Mouse (Mus musculus): Measurements from ENCODE around the gene Gm10282. TPM values are rescaled to one million over a fixed set of nuclear protein-coding genes. Genes with fewer than 3 reads are reported as not detected.
A peak's percentile ranks its signal among the peaks of the same experiment; 100 is the strongest.

Gene Gm10282
- polyA plus RNA-seq, 1 experiment: 3.9 TPM

- H3K4me1 ChIP-seq (ENCODE audit: control insufficient read depth, insufficient read depth, low read length): no peaks in the 10 kb centered on the region; the same call in 1 of the 2 replicates
- no peak overlapping the region for H3K4me3 ChIP-seq (replicated peaks; ENCODE audit: insufficient read depth, low read depth, low read length)
- H3K27me3 ChIP-seq (ENCODE audit: control insufficient read depth, insufficient read depth, low read length): peaks cover 2% of the 10 kb centered on the region; the same call in 1 of the 2 replicates
- DNase-seq: no peak
- WGBS: 75% methylated on average over 5 of the region's 5 CpGs
- H3K27ac ChIP-seq (ENCODE audit: insufficient read depth, low read length): no peak overlapping the region
- TF ChIP-seq CTCF (IDR thresholded peaks at IDR 0.05; ENCODE audit: borderline replicate concordance, insufficient read depth, low read depth, low read length) (no peak), POLR2A (IDR thresholded peaks at IDR 0.05; ENCODE audit: borderline replicate concordance, insufficient read depth, low read length) (no peak)
These were observed 12.8 kb upstream of the Gm10282 start for GRCm38 (mm10) chr8:72317741-72318301.

GRCm38 (mm10) chr8:72316053-72316695 lies 11.1 kb upstream of the Gm10282 start:
- TF ChIP-seq CTCF (IDR thresholded peaks at IDR 0.05; ENCODE audit: borderline replicate concordance, insufficient read depth, low read depth, low read length) (no peak), POLR2A (IDR thresholded peaks at IDR 0.05; ENCODE audit: borderline replicate concordance, insufficient read depth, low read length) (no peak)
- no peak overlapping the region for H3K4me3 ChIP-seq (replicated peaks; ENCODE audit: insufficient read depth, low read depth, low read length)
- no peak for DNase-seq
- no peak overlapping the region for H3K27ac ChIP-seq (ENCODE audit: insufficient read depth, low read length)
- H3K27me3 ChIP-seq (ENCODE audit: control insufficient read depth, insufficient read depth, low read length): peaks cover 2% of the 10 kb centered on the region; the same call in 1 of the 2 replicates
- H3K4me1 ChIP-seq (ENCODE audit: control insufficient read depth, insufficient read depth, low read length): peaks cover 5% of the 10 kb centered on the region
- WGBS: 71% methylated on average over 10 of the region's 10 CpGs

GRCm38 (mm10) chr8:72312926-72313518 lies 8.0 kb upstream of the Gm10282 start:
- no peak overlapping the region for H3K4me3 ChIP-seq (replicated peaks; ENCODE audit: insufficient read depth, low read depth, low read length)
- H3K27me3 ChIP-seq (ENCODE audit: control insufficient read depth, insufficient read depth, low read length): no peaks in the 10 kb centered on the region
- no peak overlapping the region for H3K27ac ChIP-seq (ENCODE audit: insufficient read depth, low read length)
- 93% methylated on average over 3 of the region's 3 CpGs for WGBS
- peaks cover 7% of the 10 kb centered on the region for H3K4me1 ChIP-seq (ENCODE audit: control insufficient read depth, insufficient read depth, low read length)
- no peak for DNase-seq
- TF ChIP-seq POLR2A (IDR thresholded peaks at IDR 0.05; ENCODE audit: borderline replicate concordance, insufficient read depth, low read length) (no peak), CTCF (IDR thresholded peaks at IDR 0.05; ENCODE audit: borderline replicate concordance, insufficient read depth, low read depth, low read length) (no peak)

DNA sequence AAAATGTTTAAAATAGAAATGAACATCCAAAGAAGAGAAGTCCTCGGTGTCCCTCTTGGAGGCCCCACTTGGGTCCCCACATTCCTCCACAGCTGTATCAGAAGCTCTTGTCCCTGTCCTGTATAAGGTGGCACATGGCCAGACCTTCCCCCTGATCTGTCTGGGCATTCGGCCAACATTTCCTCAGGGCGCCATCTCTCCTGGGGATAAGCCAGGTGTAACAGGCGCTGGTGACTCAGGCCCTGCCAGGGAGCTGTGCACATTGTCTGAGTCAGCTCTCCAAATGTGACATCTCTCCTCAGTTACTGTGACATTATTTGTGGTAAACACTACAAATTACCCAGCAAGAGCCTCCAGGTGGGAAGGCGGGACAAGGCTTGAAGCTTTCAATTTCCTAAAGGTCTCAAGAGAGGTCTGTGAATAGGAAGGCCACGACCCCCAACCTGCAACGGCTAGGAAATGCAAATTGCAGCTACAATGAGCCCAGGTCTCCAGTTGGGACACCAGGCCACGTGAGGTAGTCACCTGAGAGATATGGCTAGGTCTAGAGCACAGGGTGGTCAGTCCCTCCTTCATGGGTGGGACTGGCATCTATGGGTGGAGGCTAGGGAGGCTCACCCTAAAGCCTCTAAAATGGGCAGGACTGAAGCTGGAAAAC lies 5.9 kb upstream of the Gm10282 start:
- DNase-seq: peak; percentile 83 to 88
- 17% methylated on average over 8 of the region's 8 CpGs for WGBS
- peaks cover 7% of the 10 kb centered on the region for H3K4me1 ChIP-seq (ENCODE audit: control insufficient read depth, insufficient read depth, low read length)
- H3K4me3 ChIP-seq (replicated peaks; ENCODE audit: insufficient read depth, low read depth, low read length): no peak overlapping the region
- TF ChIP-seq POLR2A (IDR thresholded peaks at IDR 0.05; ENCODE audit: borderline replicate concordance, insufficient read depth, low read length) (no peak), CTCF (IDR thresholded peaks at IDR 0.05; ENCODE audit: borderline replicate concordance, insufficient read depth, low read depth, low read length) (no peak)
- peak overlapping the region; percentile 34; the same call in 1 of the 2 replicates for H3K27ac ChIP-seq (ENCODE audit: insufficient read depth, low read length)
- H3K27me3 ChIP-seq (ENCODE audit: control insufficient read depth, insufficient read depth, low read length): no peaks in the 10 kb centered on the region

DNA sequence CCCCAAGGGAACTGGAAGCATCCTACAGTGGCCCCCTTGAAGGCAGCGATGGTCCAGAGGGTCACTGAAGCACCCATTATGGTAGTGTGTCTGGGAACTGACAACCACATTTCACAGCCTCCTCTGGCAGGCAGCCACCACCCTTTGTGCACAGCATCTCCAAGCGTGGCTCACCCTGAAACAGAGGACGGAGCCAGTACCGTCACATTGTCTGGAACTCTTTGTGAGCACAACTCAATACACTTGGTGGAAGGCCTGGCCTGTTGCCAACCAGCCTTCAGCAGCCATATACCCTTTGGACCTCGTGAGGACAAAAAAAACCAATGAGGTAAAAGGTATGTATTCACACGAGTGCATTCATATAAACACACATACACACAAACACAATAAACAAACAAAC lies 3.2 kb upstream of the Gm10282 start:
- no peak for DNase-seq
- WGBS: 52% methylated on average over 6 of the region's 6 CpGs
- Histone ChIP-seq H3K4me1 (ENCODE audit: control insufficient read depth, insufficient read depth, low read length) (peaks cover 7% of the 10 kb centered on the region), H3K27ac (ENCODE audit: insufficient read depth, low read length) (no peak overlapping the region), H3K27me3 (ENCODE audit: control insufficient read depth, insufficient read depth, low read length) (no peaks in the 10 kb centered on the region), H3K4me3 (replicated peaks; ENCODE audit: insufficient read depth, low read depth, low read length) (no peak overlapping the region)
- TF ChIP-seq CTCF (IDR thresholded peaks at IDR 0.05; ENCODE audit: borderline replicate concordance, insufficient read depth, low read depth, low read length) (no peak), POLR2A (IDR thresholded peaks at IDR 0.05; ENCODE audit: borderline replicate concordance, insufficient read depth, low read length) (no peak)

GRCm38 (mm10) chr8:72306913-72307312 lies 1.9 kb upstream of the Gm10282 start:
- Histone ChIP-seq H3K27ac (ENCODE audit: insufficient read depth, low read length) (no peak overlapping the region), H3K27me3 (ENCODE audit: control insufficient read depth, insufficient read depth, low read length) (no peaks in the 10 kb centered on the region), H3K4me3 (replicated peaks; ENCODE audit: insufficient read depth, low read depth, low read length) (no peak overlapping the region), H3K4me1 (ENCODE audit: control insufficient read depth, insufficient read depth, low read length) (peaks cover 4% of the 10 kb centered on the region)
- no peak for DNase-seq
- TF ChIP-seq CTCF (IDR thresholded peaks at IDR 0.05; ENCODE audit: borderline replicate concordance, insufficient read depth, low read depth, low read length): no peak
- TF ChIP-seq POLR2A (IDR thresholded peaks at IDR 0.05; ENCODE audit: borderline replicate concordance, insufficient read depth, low read length): no peak
- 89% methylated on average over 5 of the region's 5 CpGs for WGBS

DNA sequence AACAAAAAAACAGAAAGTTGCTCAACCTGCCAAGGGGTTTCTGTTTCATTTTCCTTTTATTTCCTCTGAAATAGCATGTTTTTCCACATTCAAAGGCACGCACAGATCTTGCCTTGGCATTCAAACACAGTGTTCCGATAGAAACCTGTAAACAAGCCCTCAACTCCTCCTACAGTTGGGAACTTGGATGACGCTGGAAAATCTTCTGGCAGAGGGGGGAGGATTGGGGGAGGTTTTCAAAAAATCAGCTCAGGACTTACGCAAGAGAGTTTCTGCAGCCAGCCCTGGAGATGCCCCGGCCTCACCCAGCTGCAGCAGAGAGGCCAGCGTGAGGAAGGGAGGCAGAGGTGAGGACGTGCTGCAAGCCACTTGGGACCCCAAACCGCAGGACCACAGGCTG lies 1.4 kb downstream of the Gm10282 start:
- TF ChIP-seq CTCF (IDR thresholded peaks at IDR 0.05; ENCODE audit: borderline replicate concordance, insufficient read depth, low read depth, low read length): no peak
- Histone ChIP-seq H3K4me1 (ENCODE audit: control insufficient read depth, insufficient read depth, low read length) (no peaks in the 10 kb centered on the region), H3K27ac (ENCODE audit: insufficient read depth, low read length) (no peak overlapping the region), H3K4me3 (replicated peaks; ENCODE audit: insufficient read depth, low read depth, low read length) (no peak overlapping the region), H3K27me3 (ENCODE audit: control insufficient read depth, insufficient read depth, low read length) (no peaks in the 10 kb centered on the region)
- no peak for DNase-seq
- WGBS: 63% methylated on average over 8 of the region's 8 CpGs

Measured in cerebellum, adult 2 months (tissue).